Mouse (Mus musculus): Measurements from ENCODE around the gene Col4a1.

Gene Col4a1

GRCm38 (mm10) chr8:11266471-11266870, 46.2 kb downstream of the Col4a1 start:
- no peak for DNase-seq (ENCODE audit: low read depth, low spot score)

- no peak for DNase-seq (ENCODE audit: low read depth, low spot score)
These were observed 46.7 kb downstream of the Col4a1 start for GRCm38 (mm10) chr8:11265971-11266370.

GRCm38 (mm10) chr8:11263848-11264247, 48.8 kb downstream of the Col4a1 start:
- no peak for DNase-seq (ENCODE audit: low read depth, low spot score)

GRCm38 (mm10) chr8:11262031-11262735, 50.4 kb downstream of the Col4a1 start:
- DNase-seq (ENCODE audit: low read depth, low spot score), result no peak

- no peak for DNase-seq (ENCODE audit: low read depth, low spot score)
These were observed 52.6 kb downstream of the Col4a1 start for GRCm38 (mm10) chr8:11259832-11260615.

- DNase-seq (ENCODE audit: low read depth, low spot score), result no peak
These were observed 54.0 kb downstream of the Col4a1 start for GRCm38 (mm10) chr8:11258517-11259136.

- DNase-seq (ENCODE audit: low read depth, low spot score), result no peak
These were observed 55.3 kb downstream of the Col4a1 start for GRCm38 (mm10) chr8:11257079-11258017.

GRCm38 (mm10) chr8:11256405-11256804, 56.2 kb downstream of the Col4a1 start:
- no peak for DNase-seq (ENCODE audit: low read depth, low spot score)

- no peak for DNase-seq (ENCODE audit: low read depth, low spot score)
These were observed 56.9 kb downstream of the Col4a1 start for GRCm38 (mm10) chr8:11255680-11256079.

- DNase-seq (ENCODE audit: low read depth, low spot score), result no peak
These were observed 57.6 kb downstream of the Col4a1 start for GRCm38 (mm10) chr8:11254914-11255530.

GRCm38 (mm10) chr8:11254510-11254909, 58.1 kb downstream of the Col4a1 start:
- DNase-seq (ENCODE audit: low read depth, low spot score), result no peak

GRCm38 (mm10) chr8:11253556-11253955, 59.1 kb downstream of the Col4a1 start:
- peak; percentile 77 for DNase-seq (ENCODE audit: low read depth, low spot score)

GRCm38 (mm10) chr8:11253041-11253440, 59.6 kb downstream of the Col4a1 start:
- no peak for DNase-seq (ENCODE audit: low read depth, low spot score)

- no peak for DNase-seq (ENCODE audit: low read depth, low spot score)
These were observed 60.3 kb downstream of the Col4a1 start for GRCm38 (mm10) chr8:11252235-11252774.

GRCm38 (mm10) chr8:11250149-11250548, 62.5 kb downstream of the Col4a1 start:
- DNase-seq (ENCODE audit: low read depth, low spot score), result no peak

GRCm38 (mm10) chr8:11249541-11250058, 63.0 kb downstream of the Col4a1 start:
- no peak for DNase-seq (ENCODE audit: low read depth, low spot score)

- DNase-seq (ENCODE audit: low read depth, low spot score), result no peak
These were observed 63.9 kb downstream of the Col4a1 start for GRCm38 (mm10) chr8:11248712-11249111.

GRCm38 (mm10) chr8:11241488-11241887, 71.1 kb downstream of the Col4a1 start:
- DNase-seq (ENCODE audit: low read depth, low spot score), result no peak

GRCm38 (mm10) chr8:11234879-11235210, 77.8 kb downstream of the Col4a1 start:
- DNase-seq (ENCODE audit: low read depth, low spot score), result no peak

GRCm38 (mm10) chr8:11234151-11234878, 78.3 kb downstream of the Col4a1 start:
- DNase-seq (ENCODE audit: low read depth, low spot score), result no peak
